Mouse (Mus musculus) cerebellum, adult 11 months (tissue): ENCODE results near the gene St7.
"Not testable (repeated sequence)": the region's sequence is repeated elsewhere in the genome, so short reads cannot be mapped to it uniquely, and the experiment has no call there.

ENCODE experiments used
- DNase-seq: peaks from one replicate; pipeline ENCODE4 v3.0.0; 2022

St7 gene

GRCm38 (mm10) chr6:17692647-17693046 is at the start of gene St7:
Gene St7 (plus strand): TSS chr6:17692933.
- DNase-seq: no peak

- no peak for DNase-seq
These were observed 46.6 kb upstream of the St7 start for GRCm38 (mm10) chr6:17646107-17646506.

- DNase-seq: no peak
These were observed 40.6 kb upstream of the St7 start for GRCm38 (mm10) chr6:17652132-17652531.

GRCm38 (mm10) chr6:17655080-17655479 is 37.7 kb upstream of the St7 start:
- no peak for DNase-seq

GRCm38 (mm10) chr6:17657308-17657707 is 35.4 kb upstream of the St7 start:
- DNase-seq: peak; percentile 76

- DNase-seq: no peak
These were observed 27.4 kb upstream of the St7 start for GRCm38 (mm10) chr6:17665348-17665747.

GRCm38 (mm10) chr6:17666024-17666423 is 26.7 kb upstream of the St7 start:
- DNase-seq: no peak

GRCm38 (mm10) chr6:17667813-17668212 is 24.9 kb upstream of the St7 start:
- DNase-seq: no peak

GRCm38 (mm10) chr6:17668334-17668733 is 24.4 kb upstream of the St7 start:
- no peak for DNase-seq

- no peak for DNase-seq
These were observed 22.9 kb upstream of the St7 start for GRCm38 (mm10) chr6:17669826-17670225.

- peak; percentile 47 for DNase-seq
These were observed 17.5 kb upstream of the St7 start for GRCm38 (mm10) chr6:17675019-17675756.

GRCm38 (mm10) chr6:17677008-17677407 is 15.7 kb upstream of the St7 start:
- no peak for DNase-seq

GRCm38 (mm10) chr6:17680266-17680925 is 12.3 kb upstream of the St7 start:
- no peak for DNase-seq

GRCm38 (mm10) chr6:17681810-17682209 is 10.9 kb upstream of the St7 start:
- no peak for DNase-seq

GRCm38 (mm10) chr6:17688676-17689075 is 4.1 kb upstream of the St7 start:
- no peak for DNase-seq

- DNase-seq: peak; percentile 48
These were observed 1.2 kb downstream of the St7 start for GRCm38 (mm10) chr6:17693726-17694549.

- peak; percentile 72 for DNase-seq
These were observed 1.8 kb downstream of the St7 start for GRCm38 (mm10) chr6:17694550-17694951.

- DNase-seq: peak; percentile 26
These were observed 3.6 kb downstream of the St7 start for GRCm38 (mm10) chr6:17696321-17696734.

GRCm38 (mm10) chr6:17700936-17701612 is 8.3 kb downstream of the St7 start:
- DNase-seq: no peak

GRCm38 (mm10) chr6:17704038-17704437 is 11.3 kb downstream of the St7 start:
- DNase-seq: not testable (repeated sequence)

- DNase-seq: no peak
These were observed 13.2 kb downstream of the St7 start for GRCm38 (mm10) chr6:17705973-17706372.

- DNase-seq: no peak
These were observed 26.2 kb downstream of the St7 start for GRCm38 (mm10) chr6:17718978-17719377.

- no peak for DNase-seq
These were observed 26.7 kb downstream of the St7 start for GRCm38 (mm10) chr6:17719423-17719822.
